Mouse (Mus musculus): ENCODE results near the gene Prkar1b. TPM values are rescaled to one million over a fixed set of nuclear protein-coding genes. Genes with fewer than 3 reads are reported as not detected.

Prkar1b gene
- polyA plus RNA-seq, 1 experiment from 2014 or later: 0.75 TPM

- Histone ChIP-seq H3K4me3 (ENCODE audit: inconsistent target) (no peak overlapping the region), H3K79me2 (ENCODE audit: inconsistent target) (no peaks in the 10 kb centered on the region), H3K36me3 (ENCODE audit: inconsistent target) (no peaks in the 10 kb centered on the region), H3K27ac (no peak overlapping the region)
- WGBS (ENCODE audit: missing documents): 32% methylated on average over 24 of the region's 24 CpGs
Measured at GRCm38 (mm10) chr5:138996322-138997073, 153.3 kb downstream of the Prkar1b start.

DNA sequence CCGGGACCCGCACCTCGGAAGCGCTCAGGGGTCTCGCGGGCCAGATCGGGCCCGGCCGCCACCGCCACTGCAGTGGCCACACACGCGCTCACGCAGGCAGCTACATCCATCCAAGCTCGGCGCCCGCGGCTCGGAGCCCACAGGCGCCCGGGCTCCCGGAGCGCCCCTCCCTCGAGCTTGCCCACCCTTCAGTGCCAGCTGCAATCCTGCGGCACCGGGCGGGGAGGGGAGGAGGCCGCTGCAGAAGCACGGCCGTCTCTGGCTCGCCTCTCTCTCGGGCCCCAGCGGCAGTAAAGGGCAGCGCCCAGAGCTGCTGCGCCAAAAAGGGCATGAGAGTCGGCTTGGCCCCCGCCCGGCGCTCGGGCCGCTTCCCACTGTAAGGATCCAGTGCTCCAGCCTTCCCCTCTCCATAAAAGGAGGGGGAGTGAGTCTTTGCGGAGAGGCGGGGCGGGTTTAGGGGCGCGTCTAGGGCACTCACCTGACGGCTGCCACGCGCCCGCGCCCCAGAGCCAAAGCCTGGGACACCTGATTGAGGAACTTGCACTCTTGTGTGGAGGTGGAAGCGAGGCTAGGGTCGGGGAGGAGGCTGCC, 154.0 kb downstream of the Prkar1b start:
- no peak overlapping the region for H3K27ac ChIP-seq
- no peaks in the 10 kb centered on the region for H3K36me3 ChIP-seq (ENCODE audit: inconsistent target)
- H3K4me3 ChIP-seq (ENCODE audit: inconsistent target): no peak overlapping the region
- 3% methylated on average over 46 of the region's 52 CpGs for WGBS (ENCODE audit: missing documents)
- no peaks in the 10 kb centered on the region for H3K79me2 ChIP-seq (ENCODE audit: inconsistent target)

GRCm38 (mm10) chr5:138994786-138995720, 154.7 kb downstream of the Prkar1b start:
- Histone ChIP-seq H3K79me2 (ENCODE audit: inconsistent target) (no peaks in the 10 kb centered on the region), H3K4me3 (ENCODE audit: inconsistent target) (no peak overlapping the region), H3K36me3 (ENCODE audit: inconsistent target) (no peaks in the 10 kb centered on the region), H3K27ac (no peak overlapping the region)
- WGBS (ENCODE audit: missing documents): 1% methylated on average over 106 of the region's 127 CpGs

DNA sequence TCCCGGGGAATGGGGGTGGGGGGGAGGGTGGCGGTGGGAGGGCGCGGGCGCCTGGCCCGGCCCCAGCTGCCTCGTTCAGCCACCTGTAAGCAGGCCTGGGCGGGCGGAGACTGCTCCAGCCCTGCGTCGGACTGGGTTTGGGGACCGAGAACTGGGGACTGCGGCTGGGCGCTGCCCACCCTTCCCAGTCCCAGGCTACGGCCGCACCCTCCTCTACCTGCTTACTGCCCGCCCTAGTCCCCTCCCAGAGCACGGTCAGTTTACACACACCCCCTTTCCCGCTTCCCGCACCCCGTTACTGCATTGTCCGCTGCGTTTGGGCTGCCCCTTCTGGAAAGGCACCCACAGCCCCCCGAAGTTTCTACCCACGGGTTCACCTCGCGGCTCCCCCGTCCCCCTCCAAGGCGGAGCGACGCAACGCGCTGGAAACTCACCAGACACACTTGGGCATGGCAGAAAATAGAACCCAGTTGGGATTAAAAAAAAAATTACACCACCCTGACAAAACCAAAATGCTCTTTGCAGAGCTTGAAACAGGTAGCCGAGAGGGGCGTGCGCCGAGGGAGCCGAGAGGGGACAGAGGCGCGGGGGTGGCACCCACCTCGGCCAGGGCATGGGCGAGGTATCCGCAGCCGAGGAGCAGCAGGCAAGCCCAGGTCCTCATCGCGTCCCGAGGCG, 155.6 kb downstream of the Prkar1b start:
- WGBS (ENCODE audit: missing documents): 3% methylated on average over 48 of the region's 48 CpGs
- no peak overlapping the region for H3K27ac ChIP-seq

DNA sequence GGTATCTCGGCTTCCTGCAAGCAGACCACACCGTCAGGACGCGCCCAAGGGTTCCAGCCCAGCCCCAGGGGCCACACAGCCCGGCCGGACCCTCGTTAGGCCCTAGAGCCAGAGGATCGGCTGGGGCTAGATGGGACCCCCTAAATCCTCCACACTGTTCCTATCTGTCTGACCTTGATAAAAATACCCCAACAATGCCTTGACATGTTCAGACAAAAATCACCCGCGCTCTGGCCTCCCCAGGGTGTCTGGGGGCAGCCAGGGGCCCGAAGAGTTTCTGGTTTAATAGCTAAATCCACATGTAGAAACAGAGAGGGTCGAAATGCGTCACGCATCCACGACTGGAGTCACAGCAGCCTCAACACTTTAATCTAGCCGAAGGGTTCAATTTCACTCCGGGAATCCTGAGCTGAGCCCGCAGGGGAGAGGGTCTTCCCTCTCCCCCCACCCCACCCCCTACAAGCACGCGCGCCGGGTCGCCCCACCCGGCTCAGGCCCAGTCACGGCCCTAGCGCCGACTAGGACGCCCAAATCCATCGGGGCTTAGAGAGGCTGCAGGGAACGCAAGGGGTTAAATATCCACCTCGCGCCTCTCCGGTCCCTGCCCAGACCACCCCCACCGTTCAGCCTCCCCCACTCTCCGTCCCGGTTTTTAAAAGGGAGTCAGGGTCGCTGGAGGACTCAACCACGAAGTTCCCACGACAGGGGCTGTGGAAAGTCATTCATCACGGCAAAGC, 156.3 kb downstream of the Prkar1b start:
- no peak overlapping the region; the same call in 1 of the 2 replicates for H3K4me3 ChIP-seq (ENCODE audit: inconsistent target)

More for the DNA sequence above, 155.6 kb downstream of the Prkar1b start:
- Histone ChIP-seq H3K4me3 (ENCODE audit: inconsistent target) (peak overlapping the region; percentile 31), H3K36me3 (ENCODE audit: inconsistent target) (no peaks in the 10 kb centered on the region), H3K79me2 (ENCODE audit: inconsistent target) (no peaks in the 10 kb centered on the region)

GRCm38 (mm10) chr5:138992611-138993370, 157.0 kb downstream of the Prkar1b start:
- 13% methylated on average over 44 of the region's 59 CpGs for WGBS (ENCODE audit: missing documents)
- no peak overlapping the region for H3K27ac ChIP-seq
- H3K36me3 ChIP-seq (ENCODE audit: inconsistent target): peaks cover 3% of the 10 kb centered on the region; the same call in 1 of the 2 replicates
- H3K4me3 ChIP-seq (ENCODE audit: inconsistent target): no peak overlapping the region; the same call in 1 of the 2 replicates
- no peaks in the 10 kb centered on the region for H3K79me2 ChIP-seq (ENCODE audit: inconsistent target)

More for the DNA sequence above, 156.3 kb downstream of the Prkar1b start:
- 4% methylated on average over 40 of the region's 40 CpGs for WGBS (ENCODE audit: missing documents)
- H3K79me2 ChIP-seq (ENCODE audit: inconsistent target): no peaks in the 10 kb centered on the region
- H3K36me3 ChIP-seq (ENCODE audit: inconsistent target): no peaks in the 10 kb centered on the region
- H3K27ac ChIP-seq: no peak overlapping the region

DNA sequence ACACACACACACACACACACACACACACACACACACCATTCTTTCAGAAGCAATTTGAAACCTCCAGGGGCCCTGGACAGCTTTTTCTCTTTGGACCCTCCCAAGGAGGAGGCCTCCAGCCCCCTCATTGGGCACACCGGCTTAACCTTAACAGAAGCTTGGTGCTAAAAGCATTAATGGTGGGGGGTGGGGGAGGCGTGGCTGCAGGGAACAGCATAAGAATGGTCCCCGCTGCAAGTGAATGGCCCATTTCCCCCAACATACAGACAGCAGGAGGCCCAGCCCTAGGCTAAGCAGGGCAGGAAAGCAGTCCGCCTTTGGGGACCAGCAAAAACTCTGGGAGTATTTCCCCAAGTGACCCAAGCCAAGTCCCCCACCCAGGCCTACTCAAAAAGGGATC, 158.1 kb downstream of the Prkar1b start:
- peaks cover 4% of the 10 kb centered on the region; the same call in 1 of the 2 replicates for H3K36me3 ChIP-seq (ENCODE audit: inconsistent target)
- no peaks in the 10 kb centered on the region for H3K79me2 ChIP-seq (ENCODE audit: inconsistent target)
- no peak overlapping the region for H3K4me3 ChIP-seq (ENCODE audit: inconsistent target)
- no peak overlapping the region for H3K27ac ChIP-seq
- WGBS (ENCODE audit: missing documents): 92% methylated on average over 4 of the region's 4 CpGs

DNA sequence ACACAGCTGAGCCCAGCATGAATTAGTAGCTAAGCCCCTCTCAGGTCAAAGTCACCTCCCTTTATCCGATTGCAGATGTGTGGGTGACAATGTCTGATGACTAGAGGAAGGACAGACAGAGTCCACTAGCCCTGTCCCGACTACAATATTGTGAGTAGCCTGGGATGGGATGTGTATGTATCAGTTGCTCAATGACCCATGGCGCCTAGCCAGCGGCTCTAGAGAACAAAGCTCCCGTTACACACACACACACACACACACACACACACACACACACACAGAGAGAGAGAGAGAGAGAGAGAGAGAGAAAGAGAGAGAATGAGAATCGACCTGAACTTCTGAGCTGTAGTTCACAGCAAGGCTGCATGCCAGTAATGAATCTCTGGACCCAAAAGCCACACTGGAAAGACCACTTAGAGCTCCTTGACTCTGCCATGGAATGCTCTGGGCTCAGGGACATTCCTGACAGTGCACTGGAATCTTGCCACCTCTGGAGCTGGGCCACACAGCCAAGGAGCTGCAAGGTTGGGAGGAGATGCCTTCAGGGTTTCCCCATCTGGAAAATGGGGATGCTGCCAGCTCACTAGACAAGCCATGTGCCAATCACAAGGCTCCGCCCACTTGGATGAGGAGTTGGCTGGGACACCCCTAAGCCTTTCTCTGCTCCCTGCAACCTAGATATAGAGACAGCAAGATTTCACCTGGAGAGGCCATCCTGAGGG, 159.0 kb downstream of the Prkar1b start:
- WGBS (ENCODE audit: missing documents): 100% methylated on average over 4 of the region's 7 CpGs
- no peak overlapping the region for H3K27ac ChIP-seq
- no peak overlapping the region for H3K4me3 ChIP-seq (ENCODE audit: inconsistent target)
- H3K79me2 ChIP-seq (ENCODE audit: inconsistent target): no peaks in the 10 kb centered on the region
- H3K36me3 ChIP-seq (ENCODE audit: inconsistent target): peaks cover 4% of the 10 kb centered on the region; the same call in 1 of the 2 replicates

GRCm38 (mm10) chr5:138989567-138989966, 160.2 kb downstream of the Prkar1b start:
- H3K27ac ChIP-seq: no peak overlapping the region
- H3K79me2 ChIP-seq (ENCODE audit: inconsistent target): no peaks in the 10 kb centered on the region
- WGBS (ENCODE audit: missing documents): 95% methylated on average over 6 of the region's 6 CpGs
- H3K36me3 ChIP-seq (ENCODE audit: inconsistent target): peaks cover 4% of the 10 kb centered on the region; the same call in 1 of the 2 replicates
- H3K4me3 ChIP-seq (ENCODE audit: inconsistent target): no peak overlapping the region

- 68% methylated on average over 9 of the region's 9 CpGs for WGBS (ENCODE audit: missing documents)
- H3K79me2 ChIP-seq (ENCODE audit: inconsistent target): no peaks in the 10 kb centered on the region
- H3K4me3 ChIP-seq (ENCODE audit: inconsistent target): no peak overlapping the region
- H3K36me3 ChIP-seq (ENCODE audit: inconsistent target): peaks cover 4% of the 10 kb centered on the region; the same call in 1 of the 2 replicates
- no peak overlapping the region for H3K27ac ChIP-seq
Measured at GRCm38 (mm10) chr5:138988764-138989163, 161.0 kb downstream of the Prkar1b start.

DNA sequence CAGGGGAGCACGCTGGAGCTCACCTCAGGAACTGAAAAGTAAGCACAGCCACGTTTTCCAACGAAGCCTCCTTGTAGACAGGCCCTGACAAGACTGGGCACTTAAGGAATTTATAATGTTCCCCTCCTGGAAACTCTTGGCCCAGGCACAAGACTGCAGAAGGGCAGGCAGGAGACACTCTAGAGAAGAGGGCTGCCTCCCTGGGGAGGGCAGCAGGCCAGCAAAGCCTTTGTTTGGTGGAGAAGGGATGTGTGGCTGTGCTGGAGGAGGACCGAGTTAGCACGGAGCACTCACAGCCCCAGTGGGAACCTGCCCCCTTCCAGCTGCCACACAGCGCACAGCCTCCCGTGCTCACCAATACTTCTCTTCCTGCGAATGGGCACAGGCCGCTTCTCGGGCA, 161.8 kb downstream of the Prkar1b start:
- 83% methylated on average over 9 of the region's 10 CpGs for WGBS (ENCODE audit: missing documents)
- Histone ChIP-seq H3K36me3 (ENCODE audit: inconsistent target) (peaks cover 4% of the 10 kb centered on the region; the same call in 1 of the 2 replicates), H3K4me3 (ENCODE audit: inconsistent target) (no peak overlapping the region)

DNA sequence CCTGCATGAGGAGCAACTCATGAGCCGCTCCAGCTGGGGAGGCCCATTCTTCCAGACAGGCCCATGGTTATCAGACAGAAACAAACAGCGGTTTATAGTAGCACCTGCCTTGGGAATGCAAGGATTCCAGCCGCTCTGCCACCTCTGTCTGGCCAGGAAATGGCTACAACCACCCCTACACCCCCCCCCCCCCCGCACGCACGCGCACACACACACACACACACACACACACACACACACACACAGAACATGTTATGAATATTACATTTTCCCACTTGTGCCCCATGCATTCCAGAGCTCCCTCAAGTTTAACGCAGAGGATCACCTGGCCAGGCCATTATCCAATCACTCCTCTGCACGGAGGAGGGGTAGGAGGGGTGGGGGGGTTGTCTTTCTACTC, 167.9 kb downstream of the Prkar1b start:
- WGBS (ENCODE audit: missing documents): 93% methylated on average over 5 of the region's 9 CpGs
- no peaks in the 10 kb centered on the region for H3K36me3 ChIP-seq (ENCODE audit: inconsistent target)
- no peak overlapping the region for H3K4me3 ChIP-seq (ENCODE audit: inconsistent target)
- H3K27ac ChIP-seq: no peak overlapping the region
- H3K79me2 ChIP-seq (ENCODE audit: inconsistent target): no peaks in the 10 kb centered on the region

More for the DNA sequence above, 161.8 kb downstream of the Prkar1b start:
- no peak overlapping the region for H3K27ac ChIP-seq
- H3K79me2 ChIP-seq (ENCODE audit: inconsistent target): no peaks in the 10 kb centered on the region

All from macrophage (primary cell).